Mouse (Mus musculus) MN1 (cell line): ENCODE measurements at regions not wholly inside any gene's neighbourhood (a gene's known extent, or its start where the extent isn't known, plus 50 kb on each side); places are given as distances from the start of the nearest gene placed in this dataset.

ENCODE experiments used
- DNase-seq: peaks from one replicate; pipeline ENCODE4 v3.0.0-alpha.2; 2016; ENCODE audit warnings: low spot score

DNA sequence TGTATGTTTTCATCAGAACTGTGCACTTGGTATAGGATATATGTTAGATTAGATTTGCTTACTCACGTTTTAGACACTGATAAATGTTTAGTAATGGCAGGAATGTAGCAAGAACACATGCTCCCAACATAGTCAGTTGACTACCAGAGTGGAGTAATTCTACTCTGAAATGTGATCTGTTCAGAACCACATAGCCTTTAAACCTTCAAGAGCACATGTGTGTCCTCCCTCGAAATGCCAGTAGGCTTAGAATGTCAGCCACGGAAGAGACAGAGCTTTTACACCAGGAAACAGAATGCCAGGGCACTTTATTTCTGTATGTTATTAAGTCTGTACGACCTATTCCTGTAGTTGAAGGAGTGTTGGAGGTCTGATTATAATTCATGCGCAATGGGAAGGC lies 51.3 kb upstream of the Cd28 start:
- no peak for DNase-seq

DNA sequence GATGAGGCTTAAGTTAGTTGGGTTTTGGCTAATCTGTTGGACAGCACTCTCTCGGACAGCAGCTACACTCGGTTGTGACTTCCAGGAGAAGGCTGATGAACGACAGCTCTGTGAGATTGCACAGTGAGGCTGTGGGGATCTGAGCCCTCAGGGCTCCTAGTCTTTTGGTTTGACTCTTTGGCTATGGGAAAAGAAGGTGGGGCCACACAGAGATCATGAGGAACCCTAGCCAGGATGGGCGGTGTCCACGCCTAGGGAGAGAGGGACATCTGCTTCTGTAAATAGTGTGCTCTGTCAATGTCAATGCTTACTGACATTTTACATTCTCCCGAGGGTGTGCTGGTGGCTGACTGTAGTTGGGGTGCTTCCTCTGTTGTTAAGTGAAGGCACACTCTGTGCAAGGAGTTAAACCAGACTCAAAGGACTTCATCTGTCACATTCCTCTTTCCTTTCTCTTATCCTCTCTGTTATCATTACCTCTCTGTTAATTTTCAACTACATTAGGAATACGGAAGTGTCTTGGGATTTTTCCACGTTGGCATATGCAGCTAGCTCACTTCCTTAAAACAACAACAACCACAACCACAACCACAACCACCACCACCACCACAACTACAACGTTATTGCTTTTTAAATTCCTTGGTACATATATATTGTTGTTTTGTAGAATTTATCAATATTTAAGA lies 54.2 kb upstream of the Cd28 start:
- DNase-seq: peak; percentile 64

DNA sequence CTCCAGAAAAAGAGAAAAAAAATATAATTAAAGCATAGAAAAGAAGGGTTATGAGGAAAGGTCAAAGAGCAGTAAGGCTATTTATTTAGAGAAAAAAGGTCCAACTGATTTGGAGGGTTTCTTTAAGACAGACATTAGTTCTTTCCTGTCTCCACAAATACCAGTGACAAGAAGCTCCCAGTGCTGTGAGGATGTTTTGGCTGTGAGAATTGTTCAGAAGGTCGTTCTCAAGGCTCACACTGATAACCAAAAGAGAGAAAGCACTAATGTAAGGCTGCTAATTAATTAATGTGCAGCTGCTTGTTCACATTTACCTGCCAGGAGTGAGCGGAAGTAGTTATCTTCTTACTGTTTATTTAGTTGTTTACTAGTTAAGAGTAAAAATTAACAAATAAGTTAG lies 54.7 kb upstream of the Cd28 start:
- DNase-seq: no peak

GRCm38 (mm10) chr1:60659604-60660003 lies 57.0 kb upstream of the Cd28 start:
- DNase-seq: no peak

DNA sequence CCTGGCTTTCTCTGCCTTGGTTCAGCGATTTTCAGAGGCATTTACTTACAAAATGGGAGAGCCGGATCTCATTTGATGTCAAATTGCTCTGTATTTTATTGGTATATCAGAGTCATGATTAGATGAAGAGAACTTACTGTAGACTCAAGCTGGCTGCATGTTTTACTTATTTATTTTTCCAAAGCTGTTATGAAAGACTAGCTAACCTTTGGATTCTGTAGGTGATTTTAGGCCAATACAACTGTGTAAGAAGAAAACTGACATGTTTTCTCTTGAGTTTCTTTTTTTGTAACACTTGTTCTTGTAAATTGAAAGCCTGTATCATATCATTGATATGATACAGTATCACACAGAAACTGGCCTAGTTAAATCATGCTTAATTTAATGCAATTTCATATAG lies 57.6 kb upstream of the Cd28 start:
- DNase-seq: no peak

DNA sequence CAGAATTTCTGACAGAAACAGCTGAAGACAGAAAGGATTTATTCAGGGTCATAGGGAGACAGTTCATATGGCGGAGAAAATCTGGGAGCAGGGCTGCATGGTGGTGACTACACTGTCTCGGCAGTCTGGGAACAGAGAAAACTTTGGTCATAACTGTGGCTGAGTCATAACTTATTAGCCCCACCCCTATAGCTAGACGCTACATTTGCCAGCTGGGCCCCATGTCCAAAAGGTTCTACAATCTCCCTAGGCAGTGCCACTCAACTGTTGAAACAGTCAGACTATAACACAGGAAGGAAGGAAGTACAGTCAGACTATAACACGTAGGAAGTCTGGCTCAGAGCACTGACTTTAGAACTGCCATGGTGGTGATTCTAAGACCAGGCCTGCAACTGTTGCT lies 58.2 kb upstream of the Cd28 start:
- no peak for DNase-seq

DNA sequence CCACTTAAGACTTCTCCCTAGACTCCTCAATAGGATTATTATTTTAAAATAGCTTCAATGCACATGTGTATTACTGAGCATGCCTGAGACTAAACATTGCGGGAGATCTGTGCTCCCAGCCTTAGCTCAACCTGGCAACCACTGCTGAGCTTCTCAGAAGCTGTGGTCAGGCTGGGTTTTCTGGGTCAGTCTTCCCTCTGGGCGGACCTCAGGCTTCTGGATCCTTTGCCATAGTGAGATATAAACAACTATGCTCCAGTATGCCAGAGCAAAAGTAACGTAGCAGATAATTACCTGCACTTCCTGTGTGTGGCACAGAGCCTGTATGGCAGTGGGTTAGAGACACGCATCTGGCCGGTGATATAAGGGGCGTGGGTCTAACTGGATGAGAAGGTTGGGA lies 59.1 kb upstream of the Cd28 start:
- DNase-seq: no peak

DNA sequence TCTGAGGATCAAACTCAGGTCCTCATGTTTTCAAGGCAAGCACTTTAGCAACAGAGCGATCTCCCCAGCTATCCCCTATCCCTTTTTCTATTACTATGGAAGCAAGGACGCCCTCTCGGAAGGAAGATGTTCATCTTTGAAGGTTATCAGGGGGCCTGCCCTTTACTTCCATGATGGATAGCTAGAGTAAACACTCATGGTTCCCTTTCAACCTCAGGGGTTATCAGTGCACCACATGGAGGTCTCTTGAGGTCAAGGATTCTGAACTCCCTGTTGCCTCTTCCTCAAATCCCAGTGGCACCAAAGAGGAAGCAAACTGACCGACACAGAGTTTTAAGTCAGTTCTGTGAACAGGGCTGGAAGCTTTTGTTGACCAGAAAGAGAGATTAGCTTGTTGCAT lies 59.6 kb upstream of the Cd28 start:
- no peak for DNase-seq

DNA sequence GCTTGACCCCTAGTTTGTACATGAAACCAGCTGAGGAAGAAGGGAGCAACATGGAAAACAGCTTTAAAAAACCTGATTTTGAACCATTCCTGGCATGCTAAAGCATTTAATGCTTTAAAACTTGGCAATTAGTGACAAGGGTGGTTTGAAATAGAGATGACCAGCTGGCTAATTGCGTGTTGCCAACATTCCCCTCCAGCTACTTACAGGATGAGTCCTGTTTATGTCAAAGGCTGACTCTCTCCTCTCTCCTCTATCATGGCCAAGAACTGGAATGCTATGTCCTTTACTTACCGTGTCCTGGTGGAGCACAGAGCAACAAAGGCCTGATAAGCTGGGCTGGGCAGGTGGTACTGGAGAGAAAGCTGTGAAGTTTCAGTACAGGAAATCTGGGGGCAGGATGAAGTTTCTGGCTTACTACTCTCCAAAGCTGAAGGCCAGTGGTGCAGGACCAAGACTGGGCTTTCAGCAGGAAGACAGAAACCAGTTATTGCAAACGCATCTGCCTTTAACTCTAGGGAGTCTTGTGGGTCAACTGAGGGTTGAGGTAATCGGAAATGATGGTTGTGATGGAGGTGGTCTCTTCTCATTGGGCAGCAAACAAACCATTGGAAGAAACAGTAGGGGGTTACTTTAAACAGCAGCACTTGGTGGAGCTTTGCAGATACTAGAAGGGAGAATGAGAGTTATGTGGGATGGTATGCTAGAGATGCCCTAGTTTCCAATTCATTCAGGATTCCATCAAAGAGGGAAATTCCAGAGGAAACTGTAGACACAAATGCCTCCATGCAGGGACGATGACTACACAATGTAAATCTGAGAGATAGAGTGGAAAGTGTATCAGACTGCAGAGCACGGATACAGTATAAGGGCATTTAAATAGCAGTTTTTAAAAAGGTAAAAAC lies 60.7 kb upstream of the Cd28 start:
- no peak for DNase-seq

DNA sequence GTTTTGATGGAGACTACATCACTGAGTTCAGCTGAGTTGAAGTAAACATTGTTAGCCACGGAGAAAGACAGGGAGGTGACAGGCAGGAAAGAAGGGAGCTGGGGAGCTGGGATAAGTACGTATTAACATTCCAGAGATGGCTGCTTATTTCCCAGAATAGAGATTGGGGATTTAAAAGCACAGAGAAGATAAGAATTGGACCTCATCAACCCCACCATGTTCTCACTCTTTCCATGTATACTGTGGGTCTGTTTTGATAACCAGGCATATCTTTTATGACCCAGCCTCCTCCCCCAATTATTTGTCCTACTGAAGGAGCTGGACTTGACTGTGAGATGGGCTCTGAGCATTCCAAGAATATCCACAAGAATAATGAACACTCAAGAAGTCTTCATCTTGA lies 61.4 kb upstream of the Cd28 start:
- no peak for DNase-seq

DNA sequence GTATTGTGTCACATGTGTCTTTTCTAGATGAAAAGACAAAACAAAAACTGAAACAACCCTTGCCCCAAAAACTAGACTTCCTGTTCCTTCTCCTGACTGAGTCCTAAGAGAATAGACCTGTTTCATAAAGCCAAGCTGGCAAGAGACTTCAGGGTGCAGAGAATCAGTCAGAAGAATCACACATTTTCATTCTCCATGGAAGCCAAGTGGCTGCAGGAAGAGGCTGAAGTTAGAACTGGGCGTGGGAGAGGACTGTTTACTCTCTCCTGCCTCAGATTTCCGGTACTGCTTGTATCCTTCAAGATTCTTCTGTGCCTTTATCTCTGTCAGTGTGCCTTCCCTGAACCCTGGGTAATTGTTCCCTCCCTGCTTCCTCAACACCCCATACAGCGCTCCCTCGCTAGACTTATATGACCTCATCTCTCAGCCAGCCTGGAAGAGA lies 64.0 kb upstream of the Cd28 start:
- DNase-seq: no peak

DNA sequence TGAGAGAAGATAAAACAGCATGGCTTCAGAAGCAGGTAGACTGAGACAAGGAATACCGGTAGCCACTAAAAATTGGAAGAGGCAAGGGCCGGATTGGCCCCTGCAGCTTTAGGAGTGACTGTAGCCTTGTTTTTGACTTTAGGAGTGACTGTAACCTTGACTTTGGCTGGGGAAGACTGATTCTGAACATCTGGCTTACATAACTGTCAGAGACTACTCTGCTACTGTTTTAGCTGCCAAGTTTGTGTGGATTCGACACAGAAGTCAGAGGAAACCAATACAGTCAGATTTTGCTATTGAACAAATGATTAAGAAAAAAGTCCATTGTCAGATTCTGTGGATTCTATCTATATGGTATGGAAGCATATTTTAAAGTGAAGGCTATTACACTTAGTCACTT lies 66.4 kb upstream of the Cd28 start:
- peak; percentile 37 for DNase-seq

- DNase-seq: no peak
Observed at GRCm38 (mm10) chr1:60649303-60649850, 67.2 kb upstream of the Cd28 start.

DNA sequence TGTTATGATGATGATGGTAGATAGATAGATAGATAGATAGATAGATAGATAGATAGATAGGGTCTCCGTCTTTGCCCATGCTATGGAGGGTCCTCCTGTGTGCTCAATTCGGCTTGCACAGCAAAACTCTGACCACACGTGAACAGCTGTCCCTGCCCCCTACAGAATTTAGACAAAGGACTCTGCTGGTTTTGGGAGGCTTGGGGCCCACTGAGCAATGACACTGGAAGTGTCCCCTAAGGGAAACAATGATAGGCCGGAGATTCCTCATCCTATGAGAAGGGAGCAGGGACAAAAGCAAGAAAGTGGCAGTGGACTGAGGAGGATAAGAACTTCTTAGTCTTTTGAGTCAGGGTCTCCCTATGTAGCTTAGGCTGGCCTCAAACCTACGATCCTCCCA lies 69.8 kb upstream of the Cd28 start:
- no peak for DNase-seq

- no peak for DNase-seq
Observed at GRCm38 (mm10) chr1:60646174-60646573, 70.4 kb upstream of the Cd28 start.

DNA sequence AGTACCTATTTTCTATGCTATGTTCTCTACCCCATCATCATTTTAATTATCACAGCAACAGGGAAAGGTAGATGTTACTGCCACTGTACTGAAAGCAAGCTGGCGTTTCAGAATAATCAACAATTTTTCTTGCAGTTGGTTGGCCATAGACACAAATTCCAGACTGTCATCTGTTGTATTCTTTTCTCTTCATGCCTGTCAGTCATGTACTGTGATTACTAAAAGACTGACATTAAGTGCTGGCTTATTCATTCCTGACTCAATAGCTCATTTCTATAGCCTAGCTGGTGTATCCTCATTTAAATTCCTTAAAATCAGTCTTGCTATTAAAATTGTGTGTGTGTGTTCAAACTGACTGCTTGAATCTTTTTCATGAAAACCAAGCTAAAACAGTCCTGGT lies 71.4 kb upstream of the Cd28 start:
- DNase-seq: no peak

DNA sequence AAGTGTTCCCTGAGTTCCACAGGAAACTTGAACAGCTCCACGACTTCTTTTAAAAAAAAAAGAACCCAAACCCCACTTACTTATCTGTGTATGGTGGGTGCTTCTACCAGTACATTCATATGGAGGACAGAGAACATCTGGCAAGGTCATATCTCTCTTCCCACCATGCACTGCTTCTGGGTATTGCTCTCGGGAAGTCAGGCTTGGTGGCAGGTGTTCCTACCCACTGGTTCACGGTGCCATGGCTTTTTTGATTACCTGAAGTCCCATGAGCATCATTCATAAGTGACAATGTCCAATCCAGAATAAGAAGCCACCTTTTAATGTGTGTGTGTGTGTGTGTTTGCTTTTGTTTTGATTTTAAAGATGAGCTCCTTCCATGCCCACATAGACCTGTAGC lies 73.8 kb upstream of the Cd28 start:
- no peak for DNase-seq

GRCm38 (mm10) chr1:60642175-60642574 lies 74.4 kb upstream of the Cd28 start:
- DNase-seq: no peak

- no peak for DNase-seq
Observed at GRCm38 (mm10) chr1:60641324-60641764, 74.4 kb upstream of the Raph1 start.

- no peak for DNase-seq
Observed at GRCm38 (mm10) chr1:60639536-60639935, 72.6 kb upstream of the Raph1 start.

GRCm38 (mm10) chr1:60639059-60639458 lies 72.2 kb upstream of the Raph1 start:
- DNase-seq: no peak

- DNase-seq: no peak
Observed at GRCm38 (mm10) chr1:60636802-60637452, 70.0 kb upstream of the Raph1 start.
